Mouse (Mus musculus) embryonic facial prominence, embryonic 11.5 days (tissue): ENCODE measurements around the gene Spp2. TPM values are rescaled to one million over a fixed set of nuclear protein-coding genes. Genes with fewer than 3 reads are reported as not detected.

Experiments
- ATAC-seq: fragments of 200-750 bp; cut with Nextera tagmentation; replicated peaks from 2 replicates; pipeline ENCODE4 v1.8.0; 2017; ENCODE audit warnings: low read depth; ENCODE audit not compliant: insufficient number of reproducible peaks, low FRiP score, low TSS enrichment
- DNase-seq: peaks from one replicate; pipeline ENCODE4 v3.0.0-alpha.2; 2015; ENCODE audit warnings: low spot score
- H3K27ac ChIP-seq: fragments of 300-500 bp; sonication (generic); replicated peaks from 2 replicates; pipeline ENCODE4 v1.5.1; 2014; ENCODE audit warnings: mild to moderate bottlenecking, low read depth, low read length, control low read depth
- H3K27me3 ChIP-seq: fragments of 300-500 bp; sonication (generic); 2 replicates; pipeline ENCODE4 v1.6.1; 2014; ENCODE audit warnings: mild to moderate bottlenecking, low read length, moderate library complexity, mixed read lengths; ENCODE audit not compliant: control insufficient read depth, insufficient read depth
- H3K36me3 ChIP-seq: fragments of 300-500 bp; sonication (generic); replicated peaks from 2 replicates; pipeline ENCODE4 v1.6.1; 2014; ENCODE audit warnings: low read depth, mild to moderate bottlenecking, low read length, moderate library complexity, mixed read lengths; ENCODE audit not compliant: control insufficient read depth, insufficient read depth
- H3K4me1 ChIP-seq: fragments of 300-500 bp; sonication (generic); 2 replicates; pipeline ENCODE4 v1.6.1; 2014; ENCODE audit warnings: low read length, mixed read lengths; ENCODE audit not compliant: control insufficient read depth, insufficient read depth
- H3K4me2 ChIP-seq: fragments of 300-500 bp; sonication (generic); 2 replicates; pipeline ENCODE4 v1.6.1; 2014; ENCODE audit warnings: low read depth, mild to moderate bottlenecking, control low read depth, low read length, moderate library complexity
- H3K4me3 ChIP-seq: fragments of 300-500 bp; sonication (generic); 2 replicates; pipeline ENCODE4 v1.5.1; 2014; ENCODE audit warnings: low read depth, low read length, control low read depth
- H3K9ac ChIP-seq: fragments of 300-500 bp; sonication (generic); replicated peaks from 2 replicates; pipeline ENCODE4 v1.6.1; 2014; ENCODE audit warnings: mild to moderate bottlenecking, control low read depth, low read length
- H3K9me3 ChIP-seq: fragments of 300-500 bp; sonication (generic); replicated peaks from 2 replicates; pipeline ENCODE4 v1.6.1; 2016; ENCODE audit warnings: mild to moderate bottlenecking, low read length, inconsistent platforms, mixed read lengths; ENCODE audit not compliant: control insufficient read depth
- WGBS: fragments of 180-500 bp; shearing (Covaris S2); extraction: QIAGEN DNeasy Blood & Tissue Kit; methylation state at CpG from one replicate; pipeline ENCODE4 v1.1.7; 2014; 5-methylcytosine and 5-hydroxymethylcytosine counted together
- polyA plus RNA-seq: library from polyadenylated mRNA; unstranded; fragments of >200 nt; fragmentation: Nextera tagmentation; extraction: Ambion mirVana; gene quantifications from 2 replicates; pipeline ENCODE4 v1.2.1, GENCODE M21; 2014

Spp2 gene
- polyA plus RNA-seq, 1 experiment from 2014 or later, result 0.63 TPM

DNA sequence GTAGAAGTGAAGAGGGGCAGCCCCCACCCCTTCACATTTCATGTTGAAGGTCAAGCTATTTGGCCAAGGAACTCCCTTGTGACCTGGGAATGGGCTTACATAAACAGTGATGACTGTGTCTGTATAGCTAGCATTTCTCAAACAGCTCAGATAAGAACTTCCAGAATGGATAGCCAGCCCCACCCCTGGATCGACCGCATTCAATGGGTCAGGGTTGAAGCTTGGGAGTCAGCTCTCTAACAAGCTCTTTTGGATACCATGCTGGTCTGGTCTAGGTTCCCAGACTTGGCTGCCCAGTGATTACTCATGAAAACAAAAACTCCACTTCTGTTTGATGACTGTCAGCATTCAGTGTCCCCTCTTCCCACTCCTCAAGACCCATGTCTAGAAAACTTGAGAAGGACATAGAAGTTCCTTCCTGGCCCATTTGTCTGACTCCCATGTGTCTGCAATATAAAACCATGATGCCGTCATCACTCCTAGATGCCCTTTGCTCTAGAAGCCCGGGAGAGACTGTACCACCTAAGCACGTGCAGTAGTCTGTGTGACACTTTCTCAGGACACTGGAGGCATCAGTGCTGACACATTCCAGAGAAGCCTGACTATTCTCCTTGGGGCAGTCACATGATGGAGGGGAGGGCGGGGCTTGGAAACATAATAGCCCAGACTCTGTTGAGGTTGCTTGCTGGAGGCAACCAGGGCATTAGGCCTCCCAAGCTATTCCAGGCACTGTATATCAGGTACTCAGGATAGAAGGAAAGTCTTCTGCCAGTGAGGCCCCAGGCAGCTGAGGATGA lies 57.5 kb downstream of the Spp2 start:
- no peaks in the 10 kb centered on the region for H3K4me1 ChIP-seq
- DNase-seq, result no peak
- H3K9ac ChIP-seq, result no peak overlapping the region
- no peaks in the 10 kb centered on the region for H3K36me3 ChIP-seq
- H3K4me3 ChIP-seq, result no peak overlapping the region
- H3K4me2 ChIP-seq, result no peak overlapping the region
- no peaks in the 10 kb centered on the region for H3K9me3 ChIP-seq
- no peak for ATAC-seq
- H3K27me3 ChIP-seq, result no peaks in the 10 kb centered on the region
- no peak overlapping the region for H3K27ac ChIP-seq
- 66% methylated on average over 6 of the region's 6 CpGs for WGBS

DNA sequence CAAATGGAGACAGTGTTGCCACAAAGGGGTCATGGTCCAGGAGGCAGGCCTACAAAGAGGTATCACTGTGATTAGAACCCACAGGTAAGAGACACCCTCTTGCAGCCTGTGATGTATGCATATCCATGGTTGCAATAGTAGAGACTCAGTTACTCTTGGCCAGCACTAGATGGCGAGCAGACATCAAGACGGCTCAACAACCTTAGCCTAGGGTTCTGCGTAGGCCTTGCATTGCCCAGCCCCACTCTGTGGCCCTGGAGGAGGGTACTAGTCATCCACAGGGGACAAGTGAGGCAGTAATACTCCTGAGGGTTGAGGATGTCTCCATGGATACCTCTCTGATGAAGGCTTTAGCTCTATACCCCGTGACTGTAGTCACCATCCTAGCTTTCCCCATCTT lies 59.0 kb downstream of the Spp2 start:
- H3K9ac ChIP-seq, result no peak overlapping the region
- no peak overlapping the region for H3K4me3 ChIP-seq
- H3K4me1 ChIP-seq, result no peaks in the 10 kb centered on the region
- ATAC-seq, result no peak
- H3K27me3 ChIP-seq, result no peaks in the 10 kb centered on the region
- no peak for DNase-seq
- H3K27ac ChIP-seq, result no peak overlapping the region
- WGBS, result 77% methylated on average over 4 of the region's 4 CpGs
- no peaks in the 10 kb centered on the region for H3K9me3 ChIP-seq
- no peaks in the 10 kb centered on the region for H3K36me3 ChIP-seq
- H3K4me2 ChIP-seq, result no peak overlapping the region

DNA sequence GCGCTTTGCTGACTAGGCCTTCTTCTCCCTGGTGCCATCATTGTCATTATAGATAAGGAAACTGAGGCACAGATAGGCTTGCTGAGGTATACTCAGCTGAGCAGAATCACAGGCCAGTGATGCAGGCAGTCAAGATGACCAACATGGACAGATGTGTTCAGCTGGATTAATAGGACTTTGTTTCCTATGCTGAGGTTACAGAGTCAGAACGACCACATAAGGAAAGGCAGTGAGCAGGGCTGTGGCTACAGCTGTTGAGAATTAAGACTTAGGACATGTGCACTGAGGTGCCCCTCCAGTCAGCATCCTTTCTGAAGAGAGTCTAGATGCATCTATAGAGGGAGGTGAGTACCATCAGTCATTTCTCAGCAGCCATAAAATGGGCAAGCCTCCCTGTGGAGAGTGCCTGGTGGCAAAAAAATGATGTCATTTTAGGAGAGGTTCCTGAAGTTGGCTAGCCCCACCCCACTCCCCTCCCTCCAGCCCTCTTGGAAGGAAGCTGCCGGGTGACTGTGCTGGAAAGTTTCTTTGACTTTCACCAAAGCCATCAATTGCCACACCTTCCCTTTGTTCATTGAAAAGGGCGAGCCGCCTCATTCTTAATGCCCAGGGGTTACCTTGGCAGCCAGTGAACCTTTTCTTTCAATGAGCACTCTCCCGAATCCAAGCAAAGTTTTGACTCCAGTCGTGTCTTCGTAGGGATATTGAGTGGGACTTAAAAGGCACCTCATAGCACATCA lies 59.7 kb downstream of the Spp2 start:
- H3K4me3 ChIP-seq, result no peak overlapping the region
- WGBS, result 76% methylated on average over 8 of the region's 8 CpGs
- no peak overlapping the region for H3K27ac ChIP-seq
- no peaks in the 10 kb centered on the region for H3K27me3 ChIP-seq
- H3K9me3 ChIP-seq, result no peaks in the 10 kb centered on the region
- H3K4me2 ChIP-seq, result no peak overlapping the region
- no peak for DNase-seq
- H3K9ac ChIP-seq, result no peak overlapping the region
- no peak for ATAC-seq
- H3K36me3 ChIP-seq, result no peaks in the 10 kb centered on the region
- no peaks in the 10 kb centered on the region for H3K4me1 ChIP-seq

DNA sequence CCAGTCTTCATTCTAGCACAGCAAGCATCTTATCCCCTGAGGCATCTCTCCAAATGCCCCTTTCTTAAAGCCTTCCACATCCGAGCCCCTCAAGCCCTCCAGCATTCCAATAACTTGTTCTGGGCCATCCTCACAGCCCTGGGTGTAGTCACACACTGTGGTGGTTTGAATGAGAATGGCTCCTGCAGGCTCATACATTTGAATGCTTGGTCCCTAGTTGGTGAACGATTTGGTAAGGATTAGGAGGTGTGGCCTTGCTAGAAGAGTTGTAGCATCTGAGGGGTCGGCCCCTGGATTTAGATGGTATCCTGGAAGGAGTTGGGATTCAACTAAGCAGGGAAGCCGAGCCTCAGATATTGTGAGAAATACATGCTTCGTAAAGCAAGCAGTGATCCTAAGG lies 61.1 kb downstream of the Spp2 start:
- Histone ChIP-seq H3K27me3 (no peaks in the 10 kb centered on the region), H3K4me1 (no peaks in the 10 kb centered on the region), H3K4me3 (no peak overlapping the region), H3K36me3 (no peaks in the 10 kb centered on the region), H3K4me2 (no peak overlapping the region), H3K27ac (no peak overlapping the region), H3K9ac (no peak overlapping the region), H3K9me3 (no peaks in the 10 kb centered on the region)
- WGBS, result 76% methylated on average over 5 of the region's 5 CpGs
- ATAC-seq (no peak), DNase-seq (no peak)

DNA sequence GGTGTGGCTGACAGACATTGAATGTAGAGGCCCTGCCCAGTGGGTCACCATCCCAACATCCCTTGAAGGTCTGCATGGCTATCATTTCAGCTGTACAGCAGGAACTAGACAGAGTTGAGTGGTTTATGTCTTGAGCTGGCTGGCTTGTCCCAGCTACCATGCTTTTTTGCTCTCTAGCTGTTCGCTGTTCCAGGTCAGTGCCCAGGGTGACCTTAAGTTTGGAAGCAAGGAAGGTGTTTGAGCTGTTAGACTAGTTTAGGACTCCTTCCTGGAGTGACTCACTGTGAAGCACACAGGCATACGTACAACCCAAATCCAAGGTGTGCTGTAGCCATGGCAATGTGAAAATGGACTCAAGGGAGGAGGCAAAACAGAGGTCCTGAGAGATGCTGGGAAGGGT lies 61.6 kb downstream of the Spp2 start:
- H3K27ac ChIP-seq, result no peak overlapping the region
- no peak overlapping the region for H3K9ac ChIP-seq
- ATAC-seq (no peak), DNase-seq (no peak)
- 97% methylated on average over 2 of the region's 2 CpGs for WGBS
- H3K9me3 ChIP-seq, result no peaks in the 10 kb centered on the region
- H3K4me1 ChIP-seq, result no peaks in the 10 kb centered on the region
- H3K4me3 ChIP-seq, result no peak overlapping the region
- H3K27me3 ChIP-seq, result no peaks in the 10 kb centered on the region
- H3K36me3 ChIP-seq, result no peaks in the 10 kb centered on the region
- no peak overlapping the region for H3K4me2 ChIP-seq

DNA sequence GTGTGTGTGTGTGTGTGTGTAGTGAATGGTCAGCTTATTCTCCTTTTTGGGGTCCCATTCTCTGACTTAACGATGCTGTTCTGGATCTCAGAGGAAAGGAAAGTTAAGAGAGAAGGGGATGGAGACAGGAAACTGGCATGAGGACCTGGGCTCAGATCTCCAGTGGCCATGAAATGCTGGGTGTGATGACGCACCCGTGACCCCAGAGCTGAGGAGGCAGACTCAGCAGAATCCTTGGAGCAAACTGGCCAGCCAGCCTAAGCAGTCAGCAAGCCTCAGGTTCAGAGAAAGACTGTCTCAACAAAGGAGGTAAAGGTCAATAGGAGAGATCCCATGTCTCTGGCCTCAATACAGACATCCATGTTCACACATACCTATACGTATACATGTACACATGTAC lies 63.0 kb downstream of the Spp2 start:
- no peak overlapping the region for H3K27ac ChIP-seq
- no peak overlapping the region for H3K9ac ChIP-seq
- DNase-seq (no peak), ATAC-seq (no peak)
- 93% methylated on average over 4 of the region's 4 CpGs for WGBS
- H3K4me2 ChIP-seq, result no peak overlapping the region
- no peaks in the 10 kb centered on the region for H3K27me3 ChIP-seq
- H3K36me3 ChIP-seq, result no peaks in the 10 kb centered on the region
- H3K9me3 ChIP-seq, result no peaks in the 10 kb centered on the region
- no peaks in the 10 kb centered on the region for H3K4me1 ChIP-seq
- no peak overlapping the region for H3K4me3 ChIP-seq

DNA sequence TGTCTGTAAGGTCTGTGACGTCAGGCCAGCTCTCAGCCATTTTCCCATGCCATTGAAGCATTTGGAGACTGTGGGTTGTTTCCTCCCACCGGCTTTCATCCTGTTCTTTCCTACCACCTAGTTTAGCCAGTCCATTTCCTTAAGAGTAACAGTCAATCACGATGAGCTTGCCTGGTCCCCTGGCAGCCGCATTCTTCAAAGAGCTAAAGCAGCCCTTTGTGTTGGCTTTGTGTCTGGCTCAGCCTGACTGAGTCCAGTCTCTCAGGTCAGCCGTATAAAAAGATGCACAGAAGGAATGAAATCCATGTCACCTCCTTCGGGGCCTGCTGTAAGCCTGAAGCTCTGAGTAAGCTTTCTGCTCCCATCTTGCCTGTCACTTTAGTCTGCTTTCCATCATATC lies 65.5 kb downstream of the Spp2 start:
- no peak overlapping the region for H3K4me2 ChIP-seq
- H3K27ac ChIP-seq, result no peak overlapping the region

DNA sequence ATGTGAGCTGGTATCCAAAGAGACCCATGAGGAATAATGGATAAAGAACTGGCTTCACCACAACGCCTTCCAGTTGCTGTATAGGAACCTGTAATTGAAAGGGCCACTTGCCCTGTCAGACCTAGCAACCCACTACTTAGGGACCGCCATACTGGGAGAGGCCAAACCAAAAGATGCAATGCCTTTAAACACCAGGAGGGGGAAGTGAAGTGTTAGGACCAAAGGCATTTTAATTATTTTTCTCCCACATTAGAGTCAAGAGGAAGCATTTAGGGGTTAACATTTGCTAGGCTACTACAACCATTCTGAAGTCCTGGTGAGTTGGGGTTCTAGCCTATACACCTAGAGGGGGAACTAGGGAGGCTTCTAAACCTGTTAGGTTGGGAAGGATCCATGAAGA lies 67.1 kb downstream of the Spp2 start:
- H3K9me3 ChIP-seq, result no peaks in the 10 kb centered on the region

More for the DNA sequence above, 65.5 kb downstream of the Spp2 start:
- H3K36me3 ChIP-seq, result no peaks in the 10 kb centered on the region
- no peak for DNase-seq
- ATAC-seq, result no peak
- H3K9ac ChIP-seq, result no peak overlapping the region
- H3K9me3 ChIP-seq, result no peaks in the 10 kb centered on the region
- WGBS, result 48% methylated on average over 6 of the region's 6 CpGs
- H3K4me1 ChIP-seq, result no peaks in the 10 kb centered on the region
- H3K4me3 ChIP-seq, result no peak overlapping the region
- H3K27me3 ChIP-seq, result no peaks in the 10 kb centered on the region

More for the DNA sequence above, 67.1 kb downstream of the Spp2 start:
- ATAC-seq, result no peak
- no peak for DNase-seq
- Histone ChIP-seq H3K27ac (no peak overlapping the region), H3K36me3 (no peaks in the 10 kb centered on the region), H3K9ac (no peak overlapping the region), H3K4me2 (no peak overlapping the region), H3K4me1 (no peaks in the 10 kb centered on the region), H3K27me3 (no peaks in the 10 kb centered on the region), H3K4me3 (no peak overlapping the region)
- 68% methylated on average over 2 of the region's 2 CpGs for WGBS
